Mouse (Mus musculus): ENCODE measurements around the gene Rabepk. TPM values are rescaled to one million over a fixed set of nuclear protein-coding genes. Genes with fewer than 3 reads are reported as not detected.

Gene Rabepk
- total and polyA plus RNA-seq, 3 experiments = 62.1 to 88.4 (median 68.8) TPM

DNA sequence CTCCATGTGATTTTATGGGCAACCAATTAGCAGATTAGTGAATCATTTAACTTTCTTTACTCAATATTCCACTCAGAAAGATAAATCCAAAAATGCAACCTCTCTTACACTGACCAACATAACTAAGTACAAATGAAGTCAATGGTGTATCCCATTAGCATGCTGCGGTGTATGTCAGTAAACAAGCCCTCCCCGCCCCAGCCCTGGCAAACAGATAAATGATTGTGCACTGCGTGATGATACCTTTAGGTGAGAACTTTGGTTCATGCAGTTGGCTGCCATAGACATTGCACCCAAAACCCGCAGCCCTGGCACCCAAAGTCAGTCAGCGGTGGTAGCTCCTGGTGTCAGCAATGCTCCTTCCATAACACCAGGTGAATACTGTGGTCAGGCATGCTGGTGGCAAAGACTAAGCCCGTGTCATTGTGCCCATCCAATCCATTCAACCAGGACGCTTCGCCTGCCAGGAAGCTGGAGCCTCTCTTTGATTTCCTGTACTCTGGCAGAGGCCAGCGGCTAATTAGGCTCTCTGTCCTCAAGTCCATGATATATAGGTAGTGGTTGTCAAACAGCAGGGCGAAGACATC, 5.7 kb upstream of the Rabepk start:
- no peak overlapping the region for H3K27ac ChIP-seq (ENCODE audit: insufficient read depth, low read depth)
- H3K4me2 ChIP-seq (ENCODE audit: insufficient read depth, low read depth, poor library complexity, severe bottlenecking) = no peak overlapping the region
- H3K9ac ChIP-seq (ENCODE audit: insufficient read depth, low read depth) = no peak overlapping the region
- H3K9me3 ChIP-seq (replicated peaks; ENCODE audit: low read length) = no peaks in the 10 kb centered on the region
- DNase-seq (ENCODE audit: extremely low read depth) = no peak
- in situ Hi-C loops (cut with MboI; ENCODE audit: low pct_ligation_motif_present, low pct_unique_long_range_greater_than_20kb, low sequenced_read_pairs) = no loop called here
- no peak overlapping the region for H3K4me3 ChIP-seq (replicated peaks in 1 of 3; ENCODE audit: low read depth in 2 of 3, low read length in 2 of 3, poor library complexity in 1 of 3)
- H3K4me1 ChIP-seq (ENCODE audit: control insufficient read depth in 1 of 2, insufficient read depth in 2 of 2) = peaks cover 8 to 46% of the 10 kb centered on the region in 2 experiments
- peaks cover 25 to 60% of the 10 kb centered on the region in 2 experiments for H3K36me3 ChIP-seq (replicated peaks in 1 of 2; ENCODE audit: control insufficient read depth in 1 of 2, insufficient read depth in 1 of 2, low read length in 1 of 2)
- dilution Hi-C loops (cut with MboI; ENCODE audit: extremely low pct_ligation_motif_present, extremely low pct_unique_long_range_greater_than_20kb, low sequenced_read_pairs) = no loop called here
- H3K27me3 ChIP-seq (replicated peaks) = no peaks in the 10 kb centered on the region
- H3K79me2 ChIP-seq (replicated peaks; ENCODE audit: control insufficient read depth, extremely low read depth, insufficient read depth, poor library complexity, severe bottlenecking) = peaks cover 72% of the 10 kb centered on the region
- TF ChIP-seq NRF1 (IDR thresholded peaks at IDR 0.05; ENCODE audit: low read depth, low read length) = no peak
- no peak for TF ChIP-seq UBTF (IDR thresholded peaks at IDR 0.05; ENCODE audit: low read depth, low read length)
- TF ChIP-seq ELF1 (IDR thresholded peaks at IDR 0.05; ENCODE audit: low read depth, low read length) = no peak
- TF ChIP-seq ZC3H11A (IDR thresholded peaks at IDR 0.05; ENCODE audit: low read depth, low read length) = no peak
- no peak for TF ChIP-seq E2F4 (IDR thresholded peaks at IDR 0.05; ENCODE audit: insufficient replicate concordance, low read depth, low read length)
- no peak for TF ChIP-seq JUN (IDR thresholded peaks at IDR 0.05; ENCODE audit: insufficient read depth, low read depth, low read length)
- no peak for TF ChIP-seq USF2 (conservative IDR thresholded peaks at IDR 0.05; ENCODE audit: low read depth, low read length)
- no peak for TF ChIP-seq GABPA (IDR thresholded peaks at IDR 0.05; ENCODE audit: insufficient replicate concordance, low read depth, low read length)

DNA sequence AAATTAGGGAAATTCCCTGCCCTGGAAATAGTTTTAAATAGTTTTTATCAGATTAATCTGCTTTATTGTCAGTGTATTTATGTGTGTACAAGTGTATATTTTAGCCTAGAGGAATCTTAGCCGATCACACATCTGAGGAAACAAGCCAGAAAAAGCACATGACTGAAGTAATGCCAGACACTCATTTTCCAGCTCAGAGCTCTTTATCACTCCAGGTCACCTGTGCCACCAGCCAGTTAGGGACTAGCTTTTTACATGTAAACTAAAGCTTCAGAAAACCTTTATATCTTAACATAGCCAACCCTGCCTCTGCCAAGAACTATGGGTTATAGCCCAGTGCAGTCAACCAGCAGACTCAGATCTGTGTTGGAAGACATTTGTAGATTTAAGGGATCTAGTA, 5.1 kb upstream of the Rabepk start:
- H3K27ac ChIP-seq (ENCODE audit: insufficient read depth, low read depth) = no peak overlapping the region
- H3K36me3 ChIP-seq (replicated peaks in 1 of 2; ENCODE audit: control insufficient read depth in 1 of 2, insufficient read depth in 1 of 2, low read length in 1 of 2) = peaks cover 22 to 54% of the 10 kb centered on the region in 2 experiments
- H3K9ac ChIP-seq (ENCODE audit: insufficient read depth, low read depth) = no peak overlapping the region
- in situ Hi-C loops (cut with MboI; ENCODE audit: low pct_ligation_motif_present, low pct_unique_long_range_greater_than_20kb, low sequenced_read_pairs) (no loop called here), dilution Hi-C loops (cut with MboI; ENCODE audit: extremely low pct_ligation_motif_present, extremely low pct_unique_long_range_greater_than_20kb, low sequenced_read_pairs) (no loop called here)
- peaks cover 68% of the 10 kb centered on the region for H3K79me2 ChIP-seq (replicated peaks; ENCODE audit: control insufficient read depth, extremely low read depth, insufficient read depth, poor library complexity, severe bottlenecking)
- H3K9me3 ChIP-seq (replicated peaks; ENCODE audit: low read length) = no peaks in the 10 kb centered on the region
- H3K4me2 ChIP-seq (ENCODE audit: insufficient read depth, low read depth, poor library complexity, severe bottlenecking) = no peak overlapping the region
- peaks cover 8 to 47% of the 10 kb centered on the region in 2 experiments for H3K4me1 ChIP-seq (ENCODE audit: control insufficient read depth in 1 of 2, insufficient read depth in 2 of 2)
- no peak overlapping the region for H3K4me3 ChIP-seq (replicated peaks in 1 of 3; ENCODE audit: low read depth in 2 of 3, low read length in 2 of 3, poor library complexity in 1 of 3)
- DNase-seq (ENCODE audit: extremely low read depth) = no peak
- TF ChIP-seq HCFC1 (IDR thresholded peaks at IDR 0.05; ENCODE audit: low read depth, low read length) (no peak), PAX5 (IDR thresholded peaks at IDR 0.05; ENCODE audit: low read length) (no peak), USF1 (IDR thresholded peaks at IDR 0.05; ENCODE audit: low read depth, low read length) (no peak), EP300 (IDR thresholded peaks at IDR 0.05; ENCODE audit: low read length) (no peak), JUN (IDR thresholded peaks at IDR 0.05; ENCODE audit: insufficient read depth, low read depth, low read length) (no peak), MXI1 (IDR thresholded peaks at IDR 0.05; ENCODE audit: low read depth, low read length) (no peak), BHLHE40 (IDR thresholded peaks at IDR 0.05; ENCODE audit: low read depth, low read length) (no peak), ZMIZ1 (IDR thresholded peaks at IDR 0.05; ENCODE audit: low read depth, low read length) (no peak), ELF1 (IDR thresholded peaks at IDR 0.05; ENCODE audit: low read depth, low read length) (no peak), MAZ (IDR thresholded peaks at IDR 0.05; ENCODE audit: low read depth, low read length) (no peak), POLR2AphosphoS2 (IDR thresholded peaks at IDR 0.05; ENCODE audit: low read depth, low read length) (no peak), NELFE (IDR thresholded peaks at IDR 0.05; ENCODE audit: low read depth, low read length) (no peak), SMC3 (IDR thresholded peaks at IDR 0.05; ENCODE audit: low read depth, low read length) (no peak), TBP (conservative IDR thresholded peaks at IDR 0.05; ENCODE audit: low read depth, low read length) (no peak), ZNF384 (IDR thresholded peaks at IDR 0.05; ENCODE audit: low read depth, low read length) (no peak), CHD1 (IDR thresholded peaks at IDR 0.05; ENCODE audit: low read depth, low read length) (no peak), CTCF (conservative IDR thresholded peaks at IDR 0.05 in 1 of 2, IDR thresholded peaks at IDR 0.05 in 1 of 2; ENCODE audit: low read depth in 2 of 2, low read length in 2 of 2) (no peak), USF2 (conservative IDR thresholded peaks at IDR 0.05; ENCODE audit: low read depth, low read length) (no peak), ZC3H11A (IDR thresholded peaks at IDR 0.05; ENCODE audit: low read depth, low read length) (no peak), ETS1 (conservative IDR thresholded peaks at IDR 0.05; ENCODE audit: low read depth, low read length) (no peak)
- H3K27me3 ChIP-seq (replicated peaks) = no peaks in the 10 kb centered on the region

Measured in CH12.LX (cell line).